Comparison of ENCODE assay signal across 7 mouse cellular contexts in the genomic region with DNA sequence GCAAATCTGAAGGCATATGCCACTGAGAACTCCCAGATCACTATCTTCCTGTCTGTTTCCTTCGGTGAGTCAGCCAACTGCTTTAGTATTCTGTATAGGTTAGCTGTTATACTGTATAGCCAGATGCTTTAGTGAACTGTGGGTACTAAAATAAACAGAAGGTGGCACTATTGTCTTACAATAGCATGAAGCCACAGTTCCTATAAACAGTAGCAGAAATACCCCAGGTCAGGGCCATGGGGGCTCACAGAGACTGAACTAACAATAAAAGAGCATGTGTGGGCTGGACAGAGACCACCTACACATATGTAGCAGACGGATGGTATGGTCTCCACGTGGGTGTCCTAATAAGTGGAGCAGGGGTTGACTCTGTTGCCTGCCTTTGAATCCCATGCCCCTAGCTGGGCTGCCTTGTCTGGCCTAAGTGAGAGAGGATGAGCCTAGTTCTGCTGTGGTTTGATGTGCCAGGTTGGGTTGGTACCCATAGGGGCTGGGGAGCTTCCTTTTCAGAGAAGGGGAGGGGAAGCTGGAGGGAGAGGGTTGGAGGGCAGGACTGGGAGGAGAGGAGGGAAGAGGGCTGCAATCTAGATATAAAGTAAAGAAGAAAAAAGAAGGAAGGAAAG.
DNase-seq lines count a peak whose midpoint lies in the region; ATAC-seq lines count a peak whose summit lies in the region.

No protein-coding gene starts in this region.

- H3K9me3 ChIP-seq in hindbrain, embryonic 10.5 days: no peaks in the 10 kb centered on the region
- no peaks in the 10 kb centered on the region for H3K9me3 ChIP-seq in neural tube, embryonic 12.5 days

- H3K27ac ChIP-seq in hindbrain, embryonic 10.5 days: no peak overlapping the region
- H3K27ac ChIP-seq in neural tube, embryonic 12.5 days: no peak overlapping the region

- peak; percentile 99 for ATAC-seq in common myeloid progenitor, adult 5-6 weeks (replicated peaks; ENCODE audit: low read depth, poor library complexity, severe bottlenecking)
- ATAC-seq in neural tube, embryonic 12.5 days (ENCODE audit: low FRiP score, low read depth): peak; percentile 89

- H3K36me3 ChIP-seq in hindbrain, embryonic 10.5 days: no peaks in the 10 kb centered on the region
- H3K36me3 ChIP-seq in neural tube, embryonic 12.5 days: no peaks in the 10 kb centered on the region

- H3K4me1 ChIP-seq in hindbrain, embryonic 10.5 days (replicated peaks): no peaks in the 10 kb centered on the region
- no peaks in the 10 kb centered on the region for H3K4me1 ChIP-seq in neural tube, embryonic 12.5 days

- DNase-seq in 416B (ENCODE audit: low read depth): peak; percentile 96
- DNase-seq in ES-CJ7 (ENCODE audit: low read depth, low spot score): peak; percentile 65
- DNase-seq in hindbrain, embryonic 10.5 days (ENCODE audit: low spot score): peak; percentile 25
- peak; percentile 24 to 71 for DNase-seq in left cerebral cortex, postnatal 25 days (ENCODE audit: low spot score in 2 of 2)
- no peak for DNase-seq in gastrocnemius, postnatal 4 days (ENCODE audit: low spot score in 2 of 2)

- H3K9ac ChIP-seq in neural tube, embryonic 12.5 days: no peak overlapping the region

- intact Hi-C loops in left cerebral cortex, postnatal 25 days (cut with DNase I): no loop called here

- no peaks in the 10 kb centered on the region for H3K27me3 ChIP-seq in hindbrain, embryonic 10.5 days (ENCODE audit: insufficient read depth, poor library complexity, severe bottlenecking)
- H3K27me3 ChIP-seq in neural tube, embryonic 12.5 days (replicated peaks): no peaks in the 10 kb centered on the region

- WGBS in hindbrain, embryonic 10.5 days: 23% methylated on average over 3 of the region's 3 CpGs
- 21% methylated on average over 3 of the region's 3 CpGs for WGBS in neural tube, embryonic 12.5 days

- H3K4me3 ChIP-seq in hindbrain, embryonic 10.5 days: no peak overlapping the region
- H3K4me3 ChIP-seq in neural tube, embryonic 12.5 days: no peak overlapping the region

- H3K4me2 ChIP-seq in neural tube, embryonic 12.5 days (replicated peaks): no peak overlapping the region

Comparison
In these comparisons a context has a peak if more than half of its experiments do, and no peak if none do; other contexts are left out.
1. DNase-seq: peak in 416B (single experiment), ES-CJ7 (single experiment), hindbrain, embryonic 10.5 days (single experiment) and left cerebral cortex, postnatal 25 days (2 of 2); none in gastrocnemius, postnatal 4 days (0 of 2).